In genomic region chr14:118434842-118435241, GRCm38 (mm10) we compare ENCODE assay signal across 24 mouse cellular contexts.
"Had no signal": no experiment of that assay in that cellular context is flagged by ENCODE, and none has a peak within 500 bp of the region (broad histone marks: within the 10 kb centered on the region; RNA-seq: fewer than 3 reads in every experiment).

No protein-coding gene starts in this region.

- H3K36me3 ChIP-seq: heart, embryonic 13.5 days; heart, embryonic 15.5 days; hindbrain, embryonic 13.5 days; hindbrain, embryonic 15.5 days; kidney, embryonic 15.5 days; limb, embryonic 13.5 days; limb, embryonic 15.5 days had no signal

- ATAC-seq: hindbrain, postnatal 0 days; intestine, embryonic 16.5 days had no signal

- H3K4me2 ChIP-seq: heart, embryonic 11.5 days; heart, embryonic 13.5 days; heart, embryonic 15.5 days; hindbrain, embryonic 13.5 days; hindbrain, embryonic 15.5 days; kidney, embryonic 15.5 days; limb, embryonic 13.5 days; limb, embryonic 15.5 days had no signal

- H3K4me3 ChIP-seq: heart, embryonic 13.5 days; heart, embryonic 15.5 days; hindbrain, embryonic 13.5 days; hindbrain, embryonic 15.5 days; kidney, embryonic 15.5 days; limb, embryonic 13.5 days; limb, embryonic 15.5 days had no signal

- DNase-seq: gastrocnemius, postnatal 14 days; gastrocnemius, postnatal 36 days; heart, adult 18-20 months; heart, postnatal 14 days; heart, postnatal 36 days; kidney, adult 11 months; kidney, adult 2 months; kidney, adult 9 months; kidney, postnatal 14 days; kidney, postnatal 36 days; layer of hippocampus, adult 9-11 months; layer of hippocampus, postnatal 36 days; left cerebral cortex, postnatal 4 days had no signal

- H3K9me3 ChIP-seq: heart, embryonic 13.5 days; heart, embryonic 15.5 days; hindbrain, embryonic 13.5 days; hindbrain, embryonic 15.5 days; kidney, embryonic 15.5 days; limb, embryonic 13.5 days; limb, embryonic 15.5 days had no signal

- H3K9ac ChIP-seq: heart, embryonic 13.5 days; heart, embryonic 15.5 days; hindbrain, embryonic 13.5 days; hindbrain, embryonic 15.5 days; kidney, embryonic 15.5 days; limb, embryonic 13.5 days; limb, embryonic 15.5 days had no signal

- H3K27ac ChIP-seq: heart, embryonic 13.5 days; heart, embryonic 15.5 days; hindbrain, embryonic 13.5 days; hindbrain, embryonic 15.5 days; hindbrain, postnatal 0 days; kidney, embryonic 15.5 days; kidney, postnatal 0 days; limb, embryonic 13.5 days; limb, embryonic 15.5 days had no signal
